Mouse (Mus musculus) spleen, adult 2 months (tissue): ENCODE data around the gene AL732309.1.

ENCODE experiments used
- CTCF ChIP-seq: fragments of 200-500 bp; IDR thresholded peaks from 2 replicates; pipeline ENCODE4 v1.5.1; 2011; ENCODE audit warnings: mild to moderate bottlenecking, inconsistent platforms; ENCODE audit not compliant: insufficient read depth, insufficient read length, insufficient replicate concordance; ENCODE audit errors: extremely low read depth
- POLR2A ChIP-seq: fragments of 200-500 bp; IDR thresholded peaks from 2 replicates; pipeline ENCODE4 v1.6.1; 2011; ENCODE audit warnings: low read depth, low read length, inconsistent platforms

DNA sequence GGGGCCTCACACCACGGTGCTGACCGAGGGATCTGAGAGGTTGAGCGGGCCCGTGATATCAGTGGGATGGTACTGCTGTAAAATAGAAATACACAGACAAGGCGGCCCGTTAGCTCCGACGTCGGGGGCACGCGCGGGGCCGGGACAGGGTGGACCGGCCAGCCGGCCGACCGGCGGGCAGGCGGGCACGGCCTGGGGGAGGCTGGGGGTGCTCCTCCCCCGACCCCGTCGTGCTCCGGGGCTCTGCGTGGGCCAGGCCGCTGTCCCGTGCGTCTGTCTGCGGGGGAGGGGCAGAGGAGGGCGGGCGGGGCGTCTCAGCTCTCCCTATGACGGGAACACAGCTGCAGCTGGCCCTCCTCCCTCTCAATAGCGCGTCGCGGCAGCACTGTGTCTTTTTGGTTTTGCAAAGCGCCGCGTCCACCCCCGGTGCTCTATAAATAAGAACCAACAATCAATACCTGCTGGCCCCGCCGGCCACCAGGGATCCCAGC, 45.4 kb upstream of the AL732309.1 start:
- TF ChIP-seq POLR2A (no peak), CTCF (no peak)
